Mouse (Mus musculus) layer of hippocampus, adult 8-10 months (tissue): Measurements from ENCODE around the gene Dnah17. TPM values are rescaled to one million over a fixed set of nuclear protein-coding genes. Genes with fewer than 3 reads are reported as not detected.

ENCODE experiments used
- DNase-seq, 2 experiments: peaks; one replicate each; pipeline ENCODE4 v3.0.0; 2022; ENCODE audit warnings: low spot score in 2 of 2
- total RNA-seq, 4 experiments: library from RNA; stranded (reverse); gene quantifications; 2 replicates each; pipeline ENCODE4 v1.2.4; 2022

Dnah17 gene
- total RNA-seq, 4 experiments from 2014 or later, result 0.07 to 0.09 TPM; not detected in 2

DNA sequence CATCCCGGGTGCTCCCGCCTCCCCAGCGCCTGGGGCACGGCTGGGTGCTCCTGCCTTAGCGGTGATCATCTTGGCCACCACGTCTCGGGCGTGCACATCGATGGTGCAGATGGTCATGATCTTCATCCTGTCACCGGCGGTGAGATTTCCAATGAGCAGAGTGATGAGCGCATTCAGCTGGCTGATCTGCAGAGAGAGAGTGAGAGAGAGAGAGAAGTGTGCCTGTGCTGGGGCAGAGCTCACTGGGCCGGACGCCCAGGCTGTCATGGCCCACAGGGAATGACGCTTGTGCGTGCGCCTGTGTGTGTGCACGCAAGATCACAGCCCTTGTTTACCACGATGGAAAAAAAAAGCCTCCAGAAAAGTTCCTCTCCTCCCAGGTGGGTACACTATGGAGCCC is 41.5 kb downstream of the Dnah17 start:
- DNase-seq, result no peak

GRCm38 (mm10) chr11:118085961-118086360 is 44.5 kb downstream of the Dnah17 start:
- DNase-seq, result no peak

DNA sequence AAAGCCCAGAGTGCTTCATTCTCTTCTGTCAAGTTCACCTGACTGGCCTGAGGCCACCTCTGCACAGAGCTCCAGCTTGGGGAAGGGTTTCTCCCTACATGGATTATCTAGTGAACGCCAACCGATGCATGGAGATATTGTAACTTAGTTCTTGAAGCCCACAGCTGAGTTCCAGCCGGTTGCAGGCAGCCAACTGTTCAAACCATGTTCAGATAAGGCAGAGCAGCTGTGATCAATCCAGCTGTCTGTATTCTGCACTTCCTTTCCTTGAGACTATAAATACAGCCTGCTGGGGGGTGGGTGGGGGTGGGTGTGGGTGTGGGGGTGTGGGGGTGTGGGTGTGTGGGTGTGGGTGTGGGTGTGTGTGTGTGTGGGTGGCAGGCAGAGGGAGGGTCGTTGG is 45.3 kb downstream of the Dnah17 start:
- DNase-seq, result no peak

DNA sequence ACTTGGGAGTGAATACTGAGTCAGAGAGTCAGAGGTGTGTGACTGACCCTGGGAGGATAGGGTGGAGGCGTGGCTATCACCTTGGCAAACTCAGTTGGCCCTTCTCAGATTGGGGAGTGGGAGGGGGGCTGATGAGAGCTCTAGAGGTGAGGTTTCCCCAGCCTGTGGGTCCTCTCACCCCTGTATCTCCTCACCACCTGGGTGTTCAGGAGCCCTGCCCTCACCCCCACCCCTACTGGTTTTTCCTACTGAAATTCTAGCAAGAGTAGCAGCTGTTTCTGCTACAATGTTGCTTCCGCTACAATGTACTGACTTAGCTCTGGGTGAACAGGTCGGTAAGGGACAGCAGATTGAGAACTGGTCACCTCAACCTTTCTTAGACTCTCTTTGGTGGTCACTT is 46.2 kb downstream of the Dnah17 start:
- no peak for DNase-seq

GRCm38 (mm10) chr11:118083811-118084210 is 46.6 kb downstream of the Dnah17 start:
- DNase-seq, result peak in 1 of 2 experiments; percentile 68

DNA sequence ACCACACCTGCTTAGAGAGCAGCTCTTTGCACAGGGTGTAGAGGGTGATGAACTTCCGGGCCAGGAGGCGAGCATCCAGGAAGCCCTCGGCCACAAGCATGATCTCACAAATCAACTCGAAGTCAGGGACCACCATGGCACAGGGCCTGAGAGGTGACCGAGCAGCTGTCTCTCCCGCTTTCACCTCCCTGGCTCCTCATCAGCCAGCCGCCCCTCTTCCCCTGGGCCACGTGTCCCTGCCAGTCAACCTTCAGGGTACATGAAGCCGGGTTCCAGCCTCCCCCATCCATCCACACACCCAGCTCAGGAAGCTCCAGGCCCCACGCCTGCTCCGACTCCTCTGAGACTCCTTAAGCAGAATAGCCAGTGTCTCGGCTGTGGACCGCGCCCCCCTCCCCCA is 48.1 kb downstream of the Dnah17 start:
- no peak for DNase-seq

DNA sequence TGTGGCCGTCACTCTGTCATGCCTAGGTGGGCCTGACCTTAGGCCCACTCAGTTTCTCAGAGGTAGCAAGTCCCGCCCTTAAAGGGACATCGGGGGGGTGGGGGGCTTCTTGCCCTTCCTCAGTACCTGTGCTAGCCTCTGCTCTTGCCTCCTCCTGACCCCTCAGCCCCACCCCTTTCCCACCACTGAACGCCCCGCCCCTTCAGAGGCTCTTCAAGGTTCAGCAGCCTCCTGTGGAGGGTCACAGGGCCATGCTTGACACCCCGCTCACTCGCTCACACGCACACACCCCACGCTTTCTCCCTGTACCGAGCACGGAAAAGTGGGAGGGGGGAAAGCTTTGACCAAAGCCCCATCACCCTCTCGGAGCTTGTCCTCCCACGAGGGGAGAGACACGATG is 50.7 kb downstream of the Dnah17 start:
- DNase-seq, result no peak

DNA sequence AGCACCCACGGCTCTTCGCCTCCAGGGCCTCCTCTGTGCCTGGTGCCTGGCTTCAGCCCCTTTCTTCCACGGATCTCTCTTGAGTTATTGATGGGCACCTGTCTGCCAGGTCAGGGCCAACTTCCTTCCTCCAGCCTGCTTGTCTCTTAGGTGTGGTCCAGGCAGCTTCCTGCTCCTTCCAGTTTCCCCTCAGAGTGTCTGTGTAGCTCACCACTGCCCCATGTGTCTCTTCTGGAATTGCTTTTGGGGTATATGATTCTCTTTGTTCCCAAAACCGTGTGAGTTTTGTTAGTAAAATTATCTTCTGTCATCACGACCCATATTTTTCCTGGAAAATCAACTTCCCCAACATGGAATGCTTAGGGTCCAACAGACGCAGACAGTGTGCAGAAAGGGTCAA is 53.5 kb downstream of the Dnah17 start:
- no peak for DNase-seq

GRCm38 (mm10) chr11:118075035-118075522 is 55.4 kb downstream of the Dnah17 start:
- no peak for DNase-seq

- DNase-seq, result no peak
These were observed 59.1 kb downstream of the Dnah17 start for GRCm38 (mm10) chr11:118071227-118071912.

DNA sequence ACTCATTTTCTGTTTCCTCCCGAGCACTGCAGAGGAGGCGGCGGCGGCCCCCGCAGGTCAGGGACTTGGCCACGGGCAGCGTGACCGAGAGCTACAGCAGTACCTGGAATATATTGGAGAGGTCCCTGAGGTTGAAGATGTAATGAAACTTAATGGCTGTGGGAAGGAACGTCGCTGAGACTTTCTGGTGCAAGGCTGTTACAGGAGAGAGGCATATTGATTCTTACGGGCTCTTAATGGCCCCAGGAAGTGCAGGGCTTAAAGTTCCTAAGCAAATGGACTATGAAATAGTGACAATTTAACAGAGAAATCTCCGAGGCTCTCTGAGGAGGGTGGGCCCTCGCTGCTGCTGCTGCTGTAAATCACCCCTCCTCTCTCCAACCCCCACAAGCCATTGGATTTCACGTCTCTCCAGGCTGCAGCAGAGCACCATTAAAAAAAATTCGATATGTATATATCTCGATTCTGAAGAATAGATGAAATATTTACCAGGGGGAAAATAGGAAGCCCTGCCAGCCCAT is 61.6 kb downstream of the Dnah17 start:
- DNase-seq, result no peak

DNA sequence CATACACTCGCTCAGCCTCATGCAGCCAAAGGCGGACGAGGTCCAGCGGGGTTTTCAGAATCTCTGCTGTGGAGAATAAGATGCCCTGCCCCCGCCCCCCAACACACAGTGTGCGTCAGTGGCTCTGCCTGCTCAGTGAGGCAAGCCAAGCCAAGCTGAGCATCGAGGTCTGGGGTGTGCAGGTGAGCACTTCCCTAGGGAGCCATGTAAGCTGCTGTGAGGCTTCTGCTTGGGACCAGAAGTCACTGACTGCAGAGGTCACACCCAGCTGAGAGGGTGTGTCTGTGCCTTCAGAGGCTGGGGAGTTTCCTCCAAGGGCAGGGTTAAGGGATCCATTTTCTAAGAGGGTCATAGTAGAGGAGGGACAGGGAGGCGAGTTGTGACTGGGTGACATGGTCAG is 62.8 kb downstream of the Dnah17 start:
- DNase-seq, result no peak

GRCm38 (mm10) chr11:118060038-118060437 is 70.4 kb downstream of the Dnah17 start:
- no peak for DNase-seq

DNA sequence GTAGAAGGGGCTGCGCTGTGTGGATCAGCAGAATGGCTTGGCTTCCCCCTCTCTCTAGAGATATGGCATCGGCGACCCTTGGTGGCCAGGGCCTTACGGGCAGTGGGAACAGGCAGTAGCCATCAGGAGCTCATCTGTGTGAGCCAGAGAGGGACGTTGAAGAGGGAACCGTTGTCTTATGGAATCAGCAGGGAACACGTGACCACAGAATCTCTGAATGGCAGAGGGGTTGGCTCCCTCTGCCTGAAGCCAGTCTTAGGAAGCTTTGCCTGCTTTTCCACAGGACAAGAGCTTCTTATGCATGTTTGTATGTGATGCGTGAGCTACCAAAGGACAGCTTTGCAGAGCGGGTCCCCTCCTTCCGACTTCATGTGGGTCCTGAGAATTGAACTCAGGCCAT is 71.6 kb downstream of the Dnah17 start:
- DNase-seq, result no peak

GRCm38 (mm10) chr11:118058367-118058766 is 72.1 kb downstream of the Dnah17 start:
- no peak for DNase-seq

DNA sequence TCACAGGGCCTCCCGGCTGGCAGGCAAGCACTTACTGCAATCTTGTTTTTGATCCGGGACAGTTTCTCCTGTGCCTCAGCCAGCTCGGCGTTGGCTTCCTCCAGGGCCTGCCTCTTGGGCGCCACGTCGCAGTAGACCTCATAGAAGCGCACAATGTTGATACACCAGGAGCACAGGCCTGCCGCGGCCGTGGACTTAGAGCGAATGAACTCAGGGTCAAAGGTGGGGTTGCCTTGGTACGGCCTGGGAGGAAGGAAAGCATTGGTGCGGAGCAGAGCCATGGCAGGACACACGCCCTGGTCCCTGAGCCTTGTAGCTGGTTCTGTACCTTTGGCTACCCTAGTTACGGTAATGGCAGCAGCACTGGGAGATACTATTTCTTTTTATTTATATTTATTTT is 80.3 kb downstream of the Dnah17 start:
- DNase-seq, result no peak

- no peak for DNase-seq
These were observed 80.8 kb downstream of the Dnah17 start for GRCm38 (mm10) chr11:118049641-118050040.

DNA sequence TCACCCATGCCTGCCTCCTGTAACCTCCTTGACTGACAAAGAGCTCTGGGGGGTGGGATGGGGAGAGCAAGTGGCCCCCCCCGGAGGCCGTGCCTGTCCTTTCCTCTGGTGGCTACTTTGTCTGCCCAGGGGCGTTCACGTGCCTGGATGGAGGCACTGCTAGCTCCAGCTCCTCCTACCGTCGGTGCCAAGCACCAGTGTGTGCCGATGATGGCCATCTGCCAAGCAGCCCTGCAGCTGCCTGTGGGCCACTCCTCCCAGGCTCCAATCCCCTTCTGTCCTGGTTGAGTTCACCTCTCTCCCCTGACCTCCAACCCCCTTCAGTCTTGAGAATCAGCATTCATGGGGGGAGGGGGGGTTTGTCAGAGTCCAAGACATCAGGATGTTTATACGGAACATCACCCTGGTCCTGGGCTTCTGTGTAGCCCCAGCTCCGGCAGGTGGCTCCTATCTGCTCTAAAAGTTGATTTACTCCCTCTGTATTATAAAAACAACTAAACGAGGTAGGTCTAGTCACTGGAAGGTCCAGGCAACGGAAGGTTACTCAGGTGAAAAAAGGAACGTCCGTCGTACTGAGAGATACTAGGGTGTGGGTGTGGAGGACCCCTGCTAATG is 87.0 kb downstream of the Dnah17 start:
- peak; percentile 68 to 78 for DNase-seq

GRCm38 (mm10) chr11:118042791-118043190 is 87.6 kb downstream of the Dnah17 start:
- DNase-seq, result no peak

GRCm38 (mm10) chr11:118035068-118035467 is 95.4 kb downstream of the Dnah17 start:
- no peak for DNase-seq

GRCm38 (mm10) chr11:118034395-118034794 is 96.0 kb downstream of the Dnah17 start:
- no peak for DNase-seq

- no peak for DNase-seq
These were observed 99.3 kb downstream of the Dnah17 start for GRCm38 (mm10) chr11:118031134-118031533.

GRCm38 (mm10) chr11:118029170-118029569 is 101.3 kb downstream of the Dnah17 start:
- DNase-seq, result no peak
